Mouse (Mus musculus): ENCODE data around the gene Il20ra. TPM values are rescaled to one million over a fixed set of nuclear protein-coding genes. Genes with fewer than 3 reads are reported as not detected.

Gene Il20ra
- not detected for total RNA-seq (2023)

DNA sequence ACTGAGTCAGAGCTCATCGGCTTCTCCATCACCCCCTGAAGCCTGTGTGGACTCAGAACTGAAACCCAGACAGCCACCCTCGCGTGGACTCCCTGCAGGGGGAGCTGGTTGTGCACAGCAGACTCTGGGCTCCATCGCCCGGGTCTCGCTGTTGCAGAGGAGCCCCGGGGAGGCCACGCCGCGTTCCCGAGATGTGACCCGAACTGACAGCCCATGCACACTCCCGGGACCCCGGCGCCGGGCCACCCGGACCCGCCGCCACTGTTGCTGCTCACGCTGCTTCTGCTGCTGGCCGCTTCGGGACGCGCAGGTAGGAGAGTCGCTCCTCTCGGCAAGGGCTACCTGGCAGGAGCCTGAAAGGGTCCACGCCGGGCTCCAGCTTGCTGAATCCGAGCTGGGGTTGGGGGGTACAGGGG, at the start of gene Il20ra:
Gene Il20ra (plus strand): TSS at position 150 of the 416 bp plus-strand sequence.

Other genes with a start within 250 kb of the Il20ra start
- 100 to 1,000 TPM; 125 to 157 TPM for gene Ifngr1, start 120.6 kb upstream of the Il20ra start, total RNA-seq (2023)
- 1 to 10 TPM; 1.0 to 1.4 TPM for gene Il22ra2, start 90.6 kb upstream of the Il20ra start, total RNA-seq (2023)
- under 1 TPM; 0.22 to 0.29 TPM for gene Slc35d3, start 138.9 kb downstream of the Il20ra start, total RNA-seq (2023)
- 10 to 100 TPM; 10.8 to 13.5 TPM for gene Pex7, start 195.1 kb downstream of the Il20ra start, total RNA-seq (2023)
- gene Map3k5, start 221.9 kb downstream of the Il20ra start, total RNA-seq (2023): 100 to 1,000 TPM; 125 to 133 TPM

Measured in neutrophil, adult 59 days (primary cell).